Mouse (Mus musculus) liver, postnatal 0 days (tissue): ENCODE data around the gene Ccdc105.

Experiments
- CTCF ChIP-seq: sonication (generic); IDR thresholded peaks from 2 replicates; pipeline ENCODE4 v1.5.1; 2016; ENCODE audit warnings: antibody characterized with exemption, low read depth
- EP300 ChIP-seq: IDR thresholded peaks from 2 replicates; pipeline ENCODE4 v1.6.1; 2016; ENCODE audit warnings: antibody characterized with exemption, low read depth, mild to moderate bottlenecking

DNA sequence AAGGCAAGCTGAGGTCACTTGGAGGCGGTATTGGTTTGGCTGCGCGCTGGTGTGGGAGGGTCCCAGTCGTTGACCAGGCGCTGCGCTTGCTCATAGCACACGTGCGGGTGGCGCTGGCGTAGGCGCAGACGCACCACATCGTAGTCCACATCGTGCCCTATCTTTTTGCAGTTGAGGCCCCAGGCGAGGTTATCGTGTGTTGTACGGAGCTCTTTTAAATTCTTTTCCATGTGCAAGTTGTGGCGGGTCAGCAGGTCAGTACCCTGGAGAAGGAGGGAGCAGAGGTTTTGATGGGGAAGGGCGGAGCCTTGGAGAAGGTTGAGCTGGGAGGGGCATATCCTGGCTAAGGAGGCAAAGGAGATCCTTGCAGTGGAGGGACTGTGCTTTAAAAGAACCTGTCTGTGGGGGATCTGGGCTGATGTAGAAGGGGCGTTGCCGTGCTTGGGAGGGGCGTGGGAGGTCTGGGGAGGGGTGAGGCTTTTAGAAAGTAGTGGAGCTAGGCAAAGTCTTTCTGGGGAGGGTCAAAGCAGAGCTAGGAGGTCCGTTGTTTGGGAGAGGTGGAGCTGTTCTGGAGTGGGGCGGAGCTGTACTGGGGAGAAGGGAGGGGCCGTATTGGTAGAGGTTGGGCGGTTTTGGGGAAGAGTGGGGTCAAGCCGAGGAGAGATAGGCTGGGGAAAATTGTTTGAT lies 5.7 kb downstream of the Ccdc105 start:
- no peak for TF ChIP-seq CTCF
- no peak for TF ChIP-seq EP300
